Comparison of ENCODE assay signal across 8 mouse cellular contexts in genomic region chr10:4338863-4339461, GRCm38 (mm10). TPM values are rescaled to one million over a fixed set of nuclear protein-coding genes. Genes with fewer than 3 reads are reported as not detected.
DNase-seq lines count a peak whose midpoint lies in the region; ATAC-seq lines count a peak whose summit lies in the region.

No protein-coding gene starts in this region.

- peak; percentile 56 for DNase-seq in gastrocnemius, adult 18-20 months (ENCODE audit: low spot score)
- no peak for DNase-seq in gastrocnemius, postnatal 10 days
- DNase-seq in gastrocnemius, adult 8-10 months (ENCODE audit: low spot score in 2 of 2): peak; percentile 30 to 31
- DNase-seq in hindlimb bud, embryonic 11.5 days (ENCODE audit: extremely low spot score, low read depth, low spot score): peak; percentile 20
- no peak for DNase-seq in layer of hippocampus, postnatal 25 days (ENCODE audit: extremely low spot score in 1 of 2, low spot score in 1 of 2)
- DNase-seq in thymus, postnatal 36 days: no peak

- peak overlapping the region; percentile 50 for H3K4me2 ChIP-seq in lung, embryonic 16.5 days (ENCODE audit: low read depth, low read length)

- H3K4me1 ChIP-seq in lung, embryonic 16.5 days (replicated peaks; ENCODE audit: control insufficient read depth, insufficient read depth, low read length): peaks cover 16% of the 10 kb centered on the region

- H3K27me3 ChIP-seq in lung, embryonic 16.5 days (ENCODE audit: control insufficient read depth, insufficient read depth, low read depth, low read length): no peaks in the 10 kb centered on the region

- peak overlapping the region; percentile 62 for H3K27ac ChIP-seq in lung, embryonic 16.5 days (ENCODE audit: low read length)

- ATAC-seq in lung, embryonic 16.5 days (ENCODE audit: low read depth): peak; percentile 63
- no peak; the same call in 1 of the 2 replicates for ATAC-seq in granulocyte monocyte progenitor cell, adult 5-6 weeks (replicated peaks; ENCODE audit: poor library complexity, severe bottlenecking)

- WGBS in lung, embryonic 16.5 days: 34% methylated on average over 15 of the region's 15 CpGs

- H3K9me3 ChIP-seq in lung, embryonic 16.5 days (ENCODE audit: control insufficient read depth, low read length): no peaks in the 10 kb centered on the region

- peak overlapping the region; percentile 37 for H3K4me3 ChIP-seq in lung, embryonic 16.5 days (ENCODE audit: low read length)

- no peaks in the 10 kb centered on the region for H3K36me3 ChIP-seq in lung, embryonic 16.5 days (ENCODE audit: control insufficient read depth, insufficient read depth, low read length)

- peak overlapping the region; percentile 58 for H3K9ac ChIP-seq in lung, embryonic 16.5 days (ENCODE audit: low read length)

RNA-seq across cellular contexts. Expression of gene Zbtb2, which starts 48.9 kb away (rescaled TPM):
- total RNA-seq in gastrocnemius, adult 18-20 months (2021): 1 to 10 TPM; 4.4 to 5.2 TPM
- total RNA-seq in gastrocnemius, postnatal 10 days (2021): 1 to 10 TPM; 6.2 to 7.2 TPM
- total RNA-seq in gastrocnemius, adult 8-10 months (2022): 1 to 10 TPM; 4.5 to 6.0 (median 5.2) TPM
- 14.1 and 16.4 TPM in 2 replicates for polyA plus RNA-seq in lung, embryonic 16.5 days (2015; fragmentation: Nextera tagmentation; extraction: Ambion mirVana)
- 6.8 and 12.9 TPM in 2 replicates for total RNA-seq in granulocyte monocyte progenitor cell, adult 5-6 weeks (2014; fragmentation: Nextera tagmentation)
- 11.1 and 13.4 TPM in 2 replicates for total RNA-seq in granulocyte monocyte progenitor cell, adult 5-6 weeks (2017)
- total RNA-seq in layer of hippocampus, postnatal 25 days (2021): 10 to 100 TPM; 11.4 to 12.1 TPM

Comparison
In these comparisons a context has a peak if more than half of its experiments do, and no peak if none do; other contexts are left out.
1. DNase-seq: peak in gastrocnemius, adult 18-20 months (single experiment), gastrocnemius, adult 8-10 months (2 of 2) and hindlimb bud, embryonic 11.5 days (single experiment); none in gastrocnemius, postnatal 10 days (single experiment), layer of hippocampus, postnatal 25 days (0 of 2) and thymus, postnatal 36 days (0 of 2).